Mouse (Mus musculus) MEL (cell line): ENCODE data around the gene Prph2. TPM values are rescaled to one million over a fixed set of nuclear protein-coding genes. Genes with fewer than 3 reads are reported as not detected.

Experiments
- DNase-seq: peaks from one replicate; pipeline ENCODE4 v3.0.0; 2011; ENCODE audit warnings: low read depth, low spot score
- H3K27ac ChIP-seq: 2 replicates; pipeline ENCODE4 v1.5.1; 2012; ENCODE audit warnings: low read depth, mild to moderate bottlenecking, control low read depth, low read length, moderate library complexity; ENCODE audit not compliant: control insufficient read depth
- H3K27me3 ChIP-seq, 2 experiments: fragments of 150-350 bp in 1 of 2; sonication (generic) in 1 of 2; 2 replicates each; pipeline ENCODE4 v1.6.1; 2012; ENCODE audit warnings: low read length in 2 of 2, mild to moderate bottlenecking in 2 of 2, improper control_type of control experiment in 1 of 2, moderate library complexity in 1 of 2; ENCODE audit not compliant: insufficient read depth in 2 of 2, control insufficient read depth in 1 of 2
- H3K36me3 ChIP-seq, 2 experiments: 2 replicates each; pipeline ENCODE4 v1.6.1; 2012 to 2014; ENCODE audit warnings: low read length in 2 of 2, improper control_type of control experiment in 1 of 2, inconsistent platforms in 1 of 2, mild to moderate bottlenecking in 1 of 2; ENCODE audit not compliant: insufficient read depth in 2 of 2, control insufficient read depth in 1 of 2
- H3K4me1 ChIP-seq, 2 experiments: fragments of 150-350 bp in 1 of 2; sonication (generic) in 1 of 2; 2 replicates each; pipeline ENCODE4 v1.6.1; 2012; ENCODE audit warnings: low read length in 2 of 2, improper control_type of control experiment in 1 of 2, mild to moderate bottlenecking in 1 of 2; ENCODE audit not compliant: insufficient read depth in 2 of 2, control insufficient read depth in 1 of 2
- H3K4me3 ChIP-seq, 2 experiments: fragments of 150-350 bp in 1 of 2; sonication (generic) in 1 of 2; 2 replicates each; pipeline ENCODE4 v1.5.1; 2012; ENCODE audit warnings: low read depth in 2 of 2, low read length in 2 of 2, mild to moderate bottlenecking in 2 of 2, moderate library complexity in 2 of 2, control low read depth in 1 of 2, improper control_type of control experiment in 1 of 2; ENCODE audit not compliant: control insufficient read depth in 1 of 2, insufficient read depth in 1 of 2
- H3K79me2 ChIP-seq: 2 replicates; pipeline ENCODE4 v1.6.1; 2012; ENCODE audit warnings: mild to moderate bottlenecking, low read length, moderate library complexity; ENCODE audit not compliant: control insufficient read depth, poor library complexity, insufficient read depth
- H3K9ac ChIP-seq: 2 replicates; pipeline ENCODE4 v1.6.1; 2012; ENCODE audit warnings: low read depth, mild to moderate bottlenecking, control low read depth, low read length, moderate library complexity; ENCODE audit not compliant: control insufficient read depth, poor library complexity, severe bottlenecking
- H3K9me3 ChIP-seq: fragments of 150-350 bp; sonication (generic); replicated peaks from 2 replicates; pipeline ENCODE4 v1.6.1; 2012; ENCODE audit warnings: mild to moderate bottlenecking, low read length, improper control_type of control experiment, moderate library complexity; ENCODE audit not compliant: insufficient read depth
- GABPA ChIP-seq: IDR thresholded peaks from 2 replicates; pipeline ENCODE4 v1.6.1; 2012; ENCODE audit warnings: low read depth, mild to moderate bottlenecking, inconsistent platforms, low read length, improper control_type of control experiment, moderate library complexity
- ZKSCAN1 ChIP-seq: IDR thresholded peaks from 2 replicates; pipeline ENCODE4 v1.6.1; 2012; ENCODE audit warnings: low read depth, mild to moderate bottlenecking, inconsistent platforms, low read length, improper control_type of control experiment, moderate library complexity
- polyA plus RNA-seq, 2 experiments: library from polyadenylated mRNA; stranded (reverse) in 1 of 2; unstranded in 1 of 2; fragments of >175 nt in 1 of 2; fragments of >200 nt in 1 of 2; gene quantifications; 2 replicates each; pipeline versions ENCODE4 v1.2.1 to v1.2.4; 2012; ENCODE audit warnings: low replicate concordance in 2 of 2, low read depth in 1 of 2; ENCODE audit not compliant: insufficient read length in 2 of 2, insufficient read depth in 1 of 2, missing spikeins in 1 of 2
- total RNA-seq: library from RNA; depleted of rRNA; stranded (reverse); fragments of 300-350 nt; gene quantifications from 2 replicates; pipeline ENCODE4 v1.2.3, GENCODE M21; 2012; rRNA removed

Prph2 gene
- total and polyA plus RNA-seq, 3 experiments: not detected

- no peak for TF ChIP-seq GABPA
- TF ChIP-seq ZKSCAN1: peak; percentile 95
- DNase-seq: no peak
- no peak overlapping the region for H3K4me3 ChIP-seq
- no peaks in the 10 kb centered on the region for H3K4me1 ChIP-seq
- peaks cover 0 to 44% of the 10 kb centered on the region in 2 experiments; a peak in 2 of 4 replicates for H3K36me3 ChIP-seq
- H3K27ac ChIP-seq: no peak overlapping the region
- H3K9ac ChIP-seq: no peak overlapping the region
- no peaks in the 10 kb centered on the region for H3K27me3 ChIP-seq
- no peaks in the 10 kb centered on the region for H3K79me2 ChIP-seq
- no peaks in the 10 kb centered on the region for H3K9me3 ChIP-seq
Measured at GRCm38 (mm10) chr17:46972603-46973002, 62.3 kb downstream of the Prph2 start.

Other genes starting within 250 kb of the Prph2 start
- gene Rrp36, start 236.1 kb upstream of the Prph2 start, total RNA-seq: 43.6 and 55.3 TPM in 2 replicates
- gene Rrp36, start 236.1 kb upstream of the Prph2 start, polyA plus RNA-seq: 10 to 100 TPM in 1 of 2 experiments, not detected in 1; 51.2 TPM
- 75.1 and 84.0 TPM in 2 replicates for gene Mea1, start 231.7 kb upstream of the Prph2 start, total RNA-seq
- gene Mea1, start 231.7 kb upstream of the Prph2 start, polyA plus RNA-seq: 100 to 1,000 TPM in 1 of 2 experiments, not detected in 1; 124 TPM
- gene Klhdc3, start 229.5 kb upstream of the Prph2 start, total RNA-seq: 93.6 and 95.0 TPM in 2 replicates
- 100 to 1,000 TPM in 1 of 2 experiments, not detected in 1; 203 TPM for gene Klhdc3, start 229.5 kb upstream of the Prph2 start, polyA plus RNA-seq
- gene Ppp2r5d, start 205.3 kb upstream of the Prph2 start, total RNA-seq: 45.1 and 47.6 TPM in 2 replicates
- 10 to 100 TPM; 80.4 to 82.9 TPM for gene Ppp2r5d, start 205.3 kb upstream of the Prph2 start, polyA plus RNA-seq
- 17.7 and 23.0 TPM in 2 replicates for gene Pex6, start 199.0 kb upstream of the Prph2 start, total RNA-seq
- 10 to 100 TPM in 1 of 2 experiments, not detected in 1; 31.2 TPM for gene Pex6, start 199.0 kb upstream of the Prph2 start, polyA plus RNA-seq
- gene Gnmt, start 181.3 kb upstream of the Prph2 start, total RNA-seq: 0.23 and 0.62 TPM in 2 replicates
- 1 to 10 TPM in 1 of 2 experiments, not detected in 1; 1.6 TPM for gene Gnmt, start 181.3 kb upstream of the Prph2 start, polyA plus RNA-seq
- gene Cnpy3, start 158.2 kb upstream of the Prph2 start, total RNA-seq: 48.7 and 61.4 TPM in 2 replicates
- gene Cnpy3, start 158.2 kb upstream of the Prph2 start, polyA plus RNA-seq: 10 to 100 TPM in 1 of 2 experiments, not detected in 1; 90.2 TPM
- 1.7 and 2.0 TPM in 2 replicates for gene Ptcra, start 146.7 kb upstream of the Prph2 start, total RNA-seq
- gene Ptcra, start 146.7 kb upstream of the Prph2 start, polyA plus RNA-seq: 1 to 10 TPM in 1 of 2 experiments, not detected in 1; 1.8 TPM
- gene 2310039H08Rik, start 137.8 kb upstream of the Prph2 start, total RNA-seq: 41.3 and 42.2 TPM in 2 replicates
- gene 2310039H08Rik, start 137.8 kb upstream of the Prph2 start, polyA plus RNA-seq: 10 to 100 TPM in 1 of 2 experiments, not detected in 1; 53.2 TPM
- 152 and 166 TPM in 2 replicates for gene Rpl7l1, start 127.8 kb upstream of the Prph2 start, total RNA-seq
- 100 to 1,000 TPM; 174 to 342 TPM for gene Rpl7l1, start 127.8 kb upstream of the Prph2 start, polyA plus RNA-seq
- 3.7 and 5.8 TPM in 2 replicates for gene Bicral, start 52.0 kb upstream of the Prph2 start, total RNA-seq
- 1 to 10 TPM in 1 of 2 experiments, not detected in 1; 6.9 TPM for gene Bicral, start 52.0 kb upstream of the Prph2 start, polyA plus RNA-seq
- 23.6 and 31.8 TPM in 2 replicates for gene Tbcc, start 19.8 kb upstream of the Prph2 start, total RNA-seq
- gene Tbcc, start 19.8 kb upstream of the Prph2 start, polyA plus RNA-seq: 10 to 100 TPM in 1 of 2 experiments, not detected in 1; 19.3 TPM
- gene Ubr2, start 100.1 kb downstream of the Prph2 start, total RNA-seq: 15.3 and 20.3 TPM in 2 replicates
- gene Ubr2, start 100.1 kb downstream of the Prph2 start, polyA plus RNA-seq: 100 to 1,000 TPM in 1 of 2 experiments, 10 to 100 TPM in 1; 33.8 to 353 TPM